Mouse (Mus musculus) limb, embryonic 12.5 days (tissue): ENCODE results near the gene Cbfa2t2. TPM values are rescaled to one million over a fixed set of nuclear protein-coding genes. Genes with fewer than 3 reads are reported as not detected.
"Not testable (repeated sequence)": the region's sequence is repeated elsewhere in the genome, so short reads cannot be mapped to it uniquely, and the experiment has no call there.

Experiments
- ATAC-seq: fragments of 200-750 bp; cut with Nextera tagmentation; 2 replicates; pipeline ENCODE4 v1.8.0; 2017; ENCODE audit warnings: low read depth, moderate TSS enrichment; ENCODE audit not compliant: insufficient number of reproducible peaks, insufficient read depth, low FRiP score, low TSS enrichment
- H3K27ac ChIP-seq: fragments of 300-500 bp; sonication (generic); 2 replicates; pipeline ENCODE4 v1.5.1; 2016; ENCODE audit warnings: mild to moderate bottlenecking, moderate library complexity
- H3K27me3 ChIP-seq: fragments of 300-500 bp; sonication (generic); 2 replicates; pipeline ENCODE4 v1.6.1; 2016; ENCODE audit warnings: mild to moderate bottlenecking, moderate library complexity
- H3K36me3 ChIP-seq: fragments of 300-500 bp; sonication (generic); 2 replicates; pipeline ENCODE4 v1.6.1; 2016; ENCODE audit warnings: mild to moderate bottlenecking, moderate library complexity
- H3K4me1 ChIP-seq: fragments of 300-500 bp; sonication (generic); replicated peaks from 2 replicates; pipeline ENCODE4 v1.6.1; 2016
- H3K4me2 ChIP-seq: fragments of 300-500 bp; sonication (generic); 2 replicates; pipeline ENCODE4 v1.6.1; 2016; ENCODE audit warnings: mild to moderate bottlenecking, moderate library complexity
- H3K4me3 ChIP-seq: fragments of 300-500 bp; sonication (generic); replicated peaks from 2 replicates; pipeline ENCODE4 v1.5.1; 2016; ENCODE audit warnings: mild to moderate bottlenecking
- H3K9ac ChIP-seq: fragments of 300-500 bp; sonication (generic); replicated peaks from 2 replicates; pipeline ENCODE4 v1.6.1; 2016; ENCODE audit warnings: mild to moderate bottlenecking, moderate library complexity
- H3K9me3 ChIP-seq: fragments of 300-500 bp; sonication (generic); 2 replicates; pipeline ENCODE4 v1.6.1; 2016; ENCODE audit warnings: mild to moderate bottlenecking, moderate library complexity
- WGBS: fragments of 180-500 bp; shearing (Covaris S2); methylation state at CpG from one replicate; pipeline ENCODE4 v1.1.7; 2016; 5-methylcytosine and 5-hydroxymethylcytosine counted together
- polyA plus RNA-seq: library from polyadenylated mRNA; unstranded; fragments of >200 nt; fragmentation: Nextera tagmentation; extraction: Ambion mirVana; gene quantifications from 2 replicates; pipeline ENCODE4 v1.2.1, GENCODE M21; 2016

The Cbfa2t2 gene
- polyA plus RNA-seq, 1 experiment from 2014 or later = 57.8 TPM

DNA sequence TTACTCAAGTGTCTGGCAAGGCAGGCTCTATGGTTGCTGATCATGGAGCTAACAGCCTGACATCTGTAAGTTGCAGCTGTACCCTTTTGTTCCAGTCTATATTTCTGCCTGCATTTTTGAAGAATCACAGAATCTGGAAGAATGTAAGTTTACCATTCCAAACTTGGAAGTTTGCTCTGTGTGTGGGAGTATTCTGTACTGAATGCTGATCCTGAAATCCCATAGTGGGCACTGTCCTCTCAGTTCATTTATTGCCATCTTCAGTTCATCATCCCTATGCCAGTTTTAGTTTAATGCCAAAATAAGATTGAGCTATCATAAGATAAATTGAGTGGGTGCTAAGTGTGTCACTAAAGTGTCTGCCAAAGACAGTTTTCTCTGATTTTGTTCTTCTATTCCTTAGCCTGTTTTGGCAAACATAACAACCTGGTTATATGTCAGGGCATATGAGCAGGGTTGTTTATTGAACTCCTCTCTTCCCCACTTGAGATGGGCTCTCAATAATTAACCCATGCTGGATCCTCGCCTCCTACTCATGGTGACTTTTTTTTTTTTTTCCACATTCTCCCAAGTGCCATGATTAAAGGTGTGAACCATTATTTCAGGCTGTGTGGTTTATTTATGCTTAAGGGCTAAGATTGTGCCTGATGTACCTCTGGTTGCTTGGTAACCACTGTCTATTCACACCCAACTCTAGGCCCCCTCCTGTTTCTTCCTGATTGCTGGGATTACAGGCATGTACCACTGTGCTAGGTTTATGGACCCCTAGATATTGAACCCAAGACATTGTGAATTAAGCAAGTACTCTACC is 38.2 kb downstream of the Cbfa2t2 start:
- H3K36me3 ChIP-seq = no peaks in the 10 kb centered on the region
- H3K9ac ChIP-seq = no peak overlapping the region
- H3K9me3 ChIP-seq = no peaks in the 10 kb centered on the region
- H3K4me1 ChIP-seq = no peaks in the 10 kb centered on the region
- ATAC-seq = no peak
- no peak overlapping the region for H3K4me2 ChIP-seq
- WGBS = 79% methylated on average over 1 of the region's 1 CpGs
- no peak overlapping the region for H3K4me3 ChIP-seq
- H3K27me3 ChIP-seq = no peaks in the 10 kb centered on the region
- H3K27ac ChIP-seq = no peak overlapping the region

DNA sequence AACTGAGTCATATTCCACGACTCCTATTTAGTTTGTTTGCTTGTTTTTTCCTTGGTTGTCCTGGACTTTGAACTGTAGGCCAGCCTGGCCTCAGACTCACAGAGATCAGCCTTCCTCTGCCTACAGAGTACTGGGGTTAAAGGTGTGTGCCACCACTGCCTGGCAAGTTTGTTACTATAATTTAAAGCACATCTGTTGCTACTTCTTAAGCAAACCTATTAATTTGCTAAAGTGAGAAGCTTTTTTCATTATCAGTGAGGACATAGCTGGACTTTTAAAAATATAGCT is 38.7 kb downstream of the Cbfa2t2 start:
- no peak overlapping the region for H3K27ac ChIP-seq
- 82% methylated on average over 1 of the region's 1 CpGs for WGBS

DNA sequence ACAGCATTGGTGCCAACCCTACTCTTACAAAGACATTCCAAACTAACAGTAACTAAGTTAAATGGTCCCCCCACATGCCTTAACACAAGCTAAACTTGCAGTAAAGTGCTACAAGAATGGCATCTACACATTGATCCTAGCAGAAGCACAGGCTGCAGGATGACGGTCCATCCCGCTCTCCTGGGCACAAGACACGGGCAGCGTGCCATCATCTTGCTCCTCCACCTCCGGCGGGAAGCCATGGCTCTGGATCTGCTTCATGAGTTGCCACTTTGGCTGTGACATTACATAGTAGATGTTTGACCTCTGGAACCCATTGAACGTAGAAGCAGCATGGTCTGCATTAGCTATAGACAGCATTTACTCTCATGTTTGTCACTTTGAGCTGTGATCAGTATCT is 39.6 kb downstream of the Cbfa2t2 start:
- H3K9me3 ChIP-seq = no peaks in the 10 kb centered on the region
- no peak overlapping the region for H3K4me2 ChIP-seq
- H3K27ac ChIP-seq = no peak overlapping the region
- H3K27me3 ChIP-seq = no peaks in the 10 kb centered on the region
- H3K36me3 ChIP-seq = no peaks in the 10 kb centered on the region
- no peak for ATAC-seq
- H3K4me3 ChIP-seq = no peak overlapping the region
- H3K4me1 ChIP-seq = no peaks in the 10 kb centered on the region
- no peak overlapping the region for H3K9ac ChIP-seq
- 96% methylated on average over 7 of the region's 7 CpGs for WGBS

More for the DNA sequence above, 38.7 kb downstream of the Cbfa2t2 start:
- no peak overlapping the region for H3K4me2 ChIP-seq
- H3K27me3 ChIP-seq = no peaks in the 10 kb centered on the region
- no peaks in the 10 kb centered on the region for H3K4me1 ChIP-seq
- H3K4me3 ChIP-seq = no peak overlapping the region
- no peaks in the 10 kb centered on the region for H3K36me3 ChIP-seq
- H3K9ac ChIP-seq = no peak overlapping the region
- ATAC-seq = no peak
- no peaks in the 10 kb centered on the region for H3K9me3 ChIP-seq

- H3K27ac ChIP-seq = no peak overlapping the region
- no peak overlapping the region for H3K4me2 ChIP-seq
- no peaks in the 10 kb centered on the region for H3K36me3 ChIP-seq
- no peak overlapping the region for H3K9ac ChIP-seq
- H3K9me3 ChIP-seq = no peaks in the 10 kb centered on the region
- H3K4me1 ChIP-seq = no peaks in the 10 kb centered on the region
- 83% methylated on average over 3 of the region's 3 CpGs for WGBS
- ATAC-seq = no peak
- H3K4me3 ChIP-seq = no peak overlapping the region
- H3K27me3 ChIP-seq = no peaks in the 10 kb centered on the region
These were observed 40.7 kb downstream of the Cbfa2t2 start for GRCm38 (mm10) chr2:154477028-154477427.

GRCm38 (mm10) chr2:154491788-154492187 is 55.5 kb downstream of the Cbfa2t2 start:
- no peak for ATAC-seq

GRCm38 (mm10) chr2:154493559-154493958 is 57.3 kb downstream of the Cbfa2t2 start:
- H3K4me1 ChIP-seq = peaks cover 17% of the 10 kb centered on the region
- not testable (repeated sequence) for H3K36me3 ChIP-seq, H3K27ac ChIP-seq, H3K9ac ChIP-seq, H3K4me2 ChIP-seq, ATAC-seq, H3K9me3 ChIP-seq, H3K27me3 ChIP-seq, H3K4me3 ChIP-seq
- 62% methylated on average over 2 of the region's 2 CpGs for WGBS

More at GRCm38 (mm10) chr2:154491788-154492187, 55.5 kb downstream of the Cbfa2t2 start:
- Histone ChIP-seq H3K9me3 (no peaks in the 10 kb centered on the region), H3K36me3 (no peaks in the 10 kb centered on the region), H3K4me3 (no peak overlapping the region), H3K4me2 (no peak overlapping the region), H3K4me1 (peaks cover 17% of the 10 kb centered on the region), H3K27ac (no peak overlapping the region), H3K27me3 (no peaks in the 10 kb centered on the region), H3K9ac (no peak overlapping the region)

DNA sequence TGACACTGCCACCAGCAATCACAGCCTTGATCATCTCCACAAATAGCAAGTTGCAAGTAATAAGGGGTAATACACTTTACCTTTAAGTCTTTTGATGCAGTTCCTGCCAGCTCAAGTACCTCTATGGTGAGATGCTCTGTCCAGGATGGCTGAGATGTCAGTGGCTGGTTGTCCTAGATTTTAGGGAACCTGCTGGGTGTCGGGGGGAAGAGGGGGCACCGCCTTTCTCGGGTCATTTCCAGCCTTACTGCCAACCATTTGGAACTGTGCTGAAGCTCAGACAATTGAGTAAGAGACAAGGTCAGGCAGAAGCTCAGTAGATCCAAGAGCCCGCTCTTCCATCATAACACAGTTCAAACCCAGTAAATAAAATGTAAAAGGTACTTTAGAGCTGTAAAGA is 58.7 kb downstream of the Cbfa2t2 start:
- H3K27ac ChIP-seq = no peak overlapping the region
- no peak overlapping the region for H3K4me3 ChIP-seq
- H3K9me3 ChIP-seq = no peaks in the 10 kb centered on the region
- H3K9ac ChIP-seq = no peak overlapping the region
- 90% methylated on average over 4 of the region's 4 CpGs for WGBS
- H3K4me1 ChIP-seq = peaks cover 17% of the 10 kb centered on the region
- no peak for ATAC-seq
- H3K27me3 ChIP-seq = no peaks in the 10 kb centered on the region
- no peak overlapping the region for H3K4me2 ChIP-seq
- peaks cover 3% of the 10 kb centered on the region; the same call in 1 of the 2 replicates for H3K36me3 ChIP-seq

DNA sequence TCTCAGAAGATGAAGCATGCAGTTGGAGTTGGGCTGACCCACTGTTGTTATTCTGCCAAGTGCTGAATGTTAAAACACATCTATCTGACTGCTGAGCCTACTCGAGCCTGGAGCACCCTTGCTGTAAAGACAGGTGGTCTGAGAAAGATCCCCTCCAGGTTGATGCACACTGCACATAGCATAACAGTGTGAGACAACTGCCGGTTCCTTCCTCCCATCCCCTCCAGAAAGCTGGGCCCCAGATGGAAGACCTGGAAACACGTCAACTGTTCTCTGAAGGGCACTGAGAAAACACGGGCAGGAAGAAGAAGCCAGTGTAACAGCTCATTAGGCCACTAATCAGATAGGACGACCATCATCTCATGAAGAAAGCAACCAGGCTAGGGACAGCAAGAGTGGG is 62.3 kb downstream of the Cbfa2t2 start:
- Histone ChIP-seq H3K27me3 (no peaks in the 10 kb centered on the region), H3K9ac (no peak overlapping the region), H3K9me3 (no peaks in the 10 kb centered on the region), H3K4me3 (no peak overlapping the region), H3K36me3 (peaks cover 23% of the 10 kb centered on the region), H3K4me1 (peaks cover 4% of the 10 kb centered on the region; the same call in 1 of the 2 replicates), H3K4me2 (no peak overlapping the region), H3K27ac (no peak overlapping the region)
- 68% methylated on average over 5 of the region's 5 CpGs for WGBS
- no peak for ATAC-seq

DNA sequence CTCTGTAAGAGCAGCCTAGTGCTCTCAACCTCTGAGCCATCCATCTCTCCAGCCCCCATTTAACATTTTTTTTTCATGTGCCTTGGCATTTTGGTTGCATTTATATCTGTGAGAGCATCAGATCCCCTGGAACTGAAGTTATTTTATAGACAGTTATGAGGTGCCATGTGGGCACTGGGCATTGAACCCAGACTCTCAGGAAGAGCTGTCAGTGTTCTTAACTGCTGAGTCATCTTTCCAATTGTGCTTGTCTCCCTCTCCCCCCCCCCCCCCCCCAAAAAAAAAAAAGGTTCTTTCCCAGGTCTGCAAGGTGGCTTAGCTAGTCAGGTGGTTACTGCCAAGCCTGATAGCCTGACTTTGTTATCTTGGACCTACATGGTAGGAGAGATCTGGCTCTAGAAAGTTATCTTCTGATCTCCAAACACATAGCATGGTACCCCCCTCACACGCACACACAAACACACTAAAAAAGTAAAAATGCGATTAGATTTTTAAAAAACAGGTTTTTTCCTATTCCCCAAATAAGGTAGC is 63.5 kb downstream of the Cbfa2t2 start:
- ATAC-seq = no peak
- Histone ChIP-seq H3K4me3 (no peak overlapping the region), H3K9me3 (no peaks in the 10 kb centered on the region), H3K9ac (no peak overlapping the region), H3K27me3 (no peaks in the 10 kb centered on the region), H3K27ac (no peak overlapping the region), H3K36me3 (peaks cover 36% of the 10 kb centered on the region), H3K4me1 (peaks cover 4% of the 10 kb centered on the region; the same call in 1 of the 2 replicates), H3K4me2 (no peak overlapping the region)
- whole genome bisulfite sequencing = 98% methylated on average over 2 of the region's 2 CpGs

DNA sequence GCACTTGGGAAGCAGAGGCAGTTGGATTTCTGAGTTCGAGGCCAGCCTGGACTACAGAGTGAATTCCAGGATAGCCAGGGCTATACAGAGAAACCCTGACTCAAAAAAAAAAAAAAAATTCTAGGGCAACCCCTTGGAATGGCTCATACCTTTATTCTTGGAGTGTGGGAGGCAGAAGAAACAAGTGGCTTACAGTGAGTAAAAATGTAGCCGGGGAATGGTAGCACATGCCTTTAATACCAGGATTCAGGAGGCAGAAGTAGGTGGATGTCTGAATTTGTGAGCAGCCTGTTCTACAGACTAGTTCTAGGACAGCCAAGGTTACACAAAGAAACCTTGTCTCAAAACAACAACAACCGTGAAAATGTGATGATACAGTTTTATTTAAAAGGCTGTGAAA is 64.5 kb downstream of the Cbfa2t2 start:
- Histone ChIP-seq H3K9me3 (no peaks in the 10 kb centered on the region), H3K4me2 (no peak overlapping the region), H3K27ac (no peak overlapping the region), H3K9ac (no peak overlapping the region), H3K36me3 (peaks cover 43% of the 10 kb centered on the region), H3K27me3 (no peaks in the 10 kb centered on the region), H3K4me1 (peaks cover 4% of the 10 kb centered on the region; the same call in 1 of the 2 replicates), H3K4me3 (no peak overlapping the region)
- no peak for ATAC-seq
- WGBS = 91% methylated on average over 3 of the region's 3 CpGs

GRCm38 (mm10) chr2:154507076-154507475 is 70.8 kb downstream of the Cbfa2t2 start:
- H3K4me1 ChIP-seq = peaks cover 3% of the 10 kb centered on the region; the same call in 1 of the 2 replicates
- H3K27ac ChIP-seq = no peak overlapping the region
- H3K9ac ChIP-seq = no peak overlapping the region
- H3K27me3 ChIP-seq = no peaks in the 10 kb centered on the region
- H3K4me2 ChIP-seq = no peak overlapping the region
- no peak overlapping the region for H3K4me3 ChIP-seq
- no peaks in the 10 kb centered on the region for H3K9me3 ChIP-seq
- 34% methylated on average over 2 of the region's 2 CpGs for WGBS
- H3K36me3 ChIP-seq = peaks cover 82% of the 10 kb centered on the region
- no peak for ATAC-seq
